Mouse (Mus musculus) ZHBTc4 (cell line): Measurements from ENCODE around the gene Ldlr.
"Not testable (repeated sequence)": the region's sequence is repeated elsewhere in the genome, so short reads cannot be mapped to it uniquely, and the experiment has no call there.

Experiments used
- DNase-seq: peaks from one replicate; pipeline ENCODE4 v3.0.0-alpha.2; 2011; ENCODE audit warnings: low read depth, low spot score

Ldlr gene

DNA sequence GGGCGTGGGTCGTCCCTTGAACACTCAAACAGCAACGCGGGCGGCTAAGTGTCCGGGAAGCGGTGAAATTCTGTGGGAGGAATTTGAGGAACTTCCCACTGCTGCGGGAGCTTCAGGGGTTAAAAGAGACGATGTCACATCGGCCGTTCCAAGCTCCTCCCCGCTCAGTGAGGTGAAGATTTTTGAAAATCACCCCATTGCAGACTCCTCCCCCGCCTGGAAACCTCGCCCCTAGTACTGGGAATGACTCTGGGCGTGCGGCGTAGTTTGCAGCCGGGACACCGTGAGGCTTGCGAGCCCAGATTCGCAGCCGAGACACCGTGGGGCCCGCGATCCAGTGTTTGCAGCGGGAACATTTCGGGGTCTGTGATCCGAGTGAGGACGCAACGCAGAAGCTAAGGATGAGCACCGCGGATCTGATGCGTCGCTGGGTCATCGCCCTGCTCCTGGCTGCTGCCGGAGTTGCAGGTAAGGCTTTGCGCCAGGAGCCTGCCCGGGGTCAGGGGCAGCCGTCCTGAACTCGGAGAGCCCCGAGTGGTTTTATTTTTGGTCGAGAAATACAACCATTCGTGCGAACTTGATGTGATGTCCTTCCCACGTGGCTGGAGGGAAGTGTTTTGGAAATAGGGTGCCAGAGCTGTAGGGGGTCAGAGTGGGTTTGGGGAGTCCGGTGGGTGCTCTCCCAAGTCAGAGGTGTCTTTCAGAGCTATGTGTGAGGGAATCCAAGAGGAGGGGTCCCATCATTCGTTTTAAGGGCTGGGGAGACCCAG lies at the start of gene Ldlr:
Ldlr (plus strand) TSS at position 107 of the 770 bp plus-strand sequence.
- peak; percentile 98 for DNase-seq

- no peak for DNase-seq
These were observed 45.6 kb upstream of the Ldlr start for GRCm38 (mm10) chr9:21677706-21678105.

GRCm38 (mm10) chr9:21680448-21680847 lies 42.8 kb upstream of the Ldlr start:
- no peak for DNase-seq

- peak; percentile 43 for DNase-seq
These were observed 40.5 kb upstream of the Ldlr start for GRCm38 (mm10) chr9:21682827-21683226.

DNA sequence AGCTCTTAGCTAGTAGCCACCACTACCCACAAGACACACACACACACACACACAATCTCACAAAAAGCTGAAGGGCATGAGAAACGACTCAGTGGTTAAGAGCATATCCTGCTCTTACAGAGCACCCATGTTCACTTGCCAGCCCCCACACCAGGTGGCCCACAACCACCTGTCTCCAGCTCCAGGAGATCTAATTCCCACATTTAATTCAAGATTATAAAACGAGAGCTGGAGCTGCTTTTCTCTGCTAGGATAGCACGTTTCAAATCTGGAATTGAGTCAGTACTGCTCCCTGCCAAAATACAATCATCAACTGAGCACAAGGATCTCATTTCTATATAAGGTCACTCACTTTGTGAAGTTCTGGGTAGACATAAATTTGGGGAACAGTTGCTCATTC lies 39.4 kb upstream of the Ldlr start:
- no peak for DNase-seq

GRCm38 (mm10) chr9:21688554-21688953 lies 34.7 kb upstream of the Ldlr start:
- DNase-seq, result no peak

DNA sequence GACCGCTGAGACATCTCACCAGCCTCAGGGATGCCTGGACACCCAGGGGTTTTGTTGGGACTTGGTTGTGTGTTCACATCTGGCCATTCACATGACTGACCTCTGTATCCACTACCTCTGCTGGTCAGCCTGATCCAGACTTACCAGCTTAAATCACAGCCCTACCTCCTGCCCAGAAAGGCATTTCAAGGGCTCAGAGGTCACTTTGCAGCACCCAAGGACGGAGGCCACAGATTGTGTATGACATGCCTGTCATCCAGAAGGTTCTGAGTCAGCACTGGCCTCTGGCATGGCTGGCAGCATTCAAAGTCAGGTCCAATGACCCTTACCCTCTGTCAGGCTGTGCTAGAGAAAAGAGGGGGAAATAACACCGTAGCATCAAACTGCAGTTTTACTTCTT lies 33.3 kb upstream of the Ldlr start:
- no peak for DNase-seq

GRCm38 (mm10) chr9:21691862-21692261 lies 31.4 kb upstream of the Ldlr start:
- peak; percentile 33 for DNase-seq

GRCm38 (mm10) chr9:21692491-21692890 lies 30.8 kb upstream of the Ldlr start:
- no peak for DNase-seq

DNA sequence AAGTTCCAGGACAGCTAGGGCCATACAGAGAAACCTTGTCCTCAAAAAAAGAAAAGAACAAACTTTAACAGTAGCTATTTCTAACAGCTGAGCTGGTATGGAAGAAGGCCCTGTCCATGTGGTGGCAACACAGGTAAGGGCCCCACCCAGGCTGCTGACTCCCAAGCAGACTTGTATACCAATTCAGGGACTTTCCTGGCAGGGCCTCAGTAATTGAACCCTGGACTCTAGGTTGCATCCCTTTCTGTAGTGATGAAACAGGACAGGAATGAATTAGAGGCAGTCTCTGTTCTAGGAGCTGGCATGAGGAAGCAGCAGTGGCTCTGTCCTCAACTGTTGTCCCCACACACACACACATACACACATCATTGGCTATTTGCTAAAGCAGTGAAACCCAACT lies 29.2 kb upstream of the Ldlr start:
- DNase-seq, result no peak

- DNase-seq, result no peak
These were observed 28.0 kb upstream of the Ldlr start for GRCm38 (mm10) chr9:21695229-21695792.

- no peak for DNase-seq
These were observed 26.2 kb upstream of the Ldlr start for GRCm38 (mm10) chr9:21697121-21697520.

DNA sequence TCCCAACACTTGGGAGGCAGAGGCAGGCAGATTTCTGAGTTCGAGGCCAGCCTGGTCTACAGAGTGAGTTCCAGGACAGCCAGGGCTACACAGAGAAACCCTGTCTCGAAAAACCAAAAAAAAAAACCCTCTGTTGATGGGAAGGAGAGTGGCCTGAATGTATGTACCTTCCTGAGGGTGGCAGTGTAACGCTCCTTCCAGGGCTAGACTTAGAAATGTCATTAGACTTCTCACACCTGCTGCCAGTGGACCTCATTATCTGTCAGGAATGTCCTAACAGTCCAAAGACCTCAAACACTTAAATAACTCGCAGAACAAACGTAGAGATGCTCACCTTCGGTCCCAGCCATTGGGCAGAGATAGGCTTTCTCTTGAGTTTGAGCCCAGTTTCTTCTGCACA lies 24.0 kb upstream of the Ldlr start:
- DNase-seq, result not testable (repeated sequence)

DNA sequence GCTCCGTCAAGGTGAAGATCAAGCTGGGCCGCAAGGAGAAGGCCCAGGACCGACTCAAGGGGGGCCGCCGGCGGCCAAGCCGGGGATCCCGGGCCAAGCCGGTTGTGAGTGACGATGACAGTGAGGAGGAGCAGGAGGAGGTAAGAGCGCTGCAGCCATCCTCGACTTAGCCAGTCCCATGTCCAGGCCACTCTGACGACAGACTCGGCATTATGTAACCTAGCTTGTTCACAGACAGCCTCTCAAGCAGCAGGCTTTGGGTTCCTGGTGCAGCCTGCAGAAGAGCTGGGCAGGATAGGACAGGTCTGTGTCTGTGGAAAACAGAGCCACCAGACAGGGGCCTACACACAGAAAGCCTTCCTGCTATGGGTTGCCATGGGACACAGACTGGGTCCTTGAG lies 22.2 kb upstream of the Ldlr start:
- no peak for DNase-seq

DNA sequence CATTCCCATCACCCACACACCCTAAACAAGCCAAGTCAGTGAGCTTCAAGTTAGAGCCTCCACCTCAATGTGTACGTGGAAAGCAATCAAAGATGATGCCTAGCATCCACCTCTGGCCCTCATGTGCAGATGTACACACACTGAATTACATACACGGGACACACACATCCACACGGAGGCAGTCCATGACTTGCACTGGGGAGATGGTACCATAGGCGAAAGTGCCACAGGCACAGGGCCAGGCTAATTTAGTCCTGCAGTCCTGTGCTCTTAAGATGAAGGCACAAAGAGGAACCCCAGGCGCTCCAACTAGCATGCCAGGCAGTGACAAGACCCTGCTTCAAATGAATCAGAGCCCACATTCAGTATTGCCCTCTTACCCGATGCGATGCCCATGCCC lies 19.8 kb upstream of the Ldlr start:
- DNase-seq, result no peak

DNA sequence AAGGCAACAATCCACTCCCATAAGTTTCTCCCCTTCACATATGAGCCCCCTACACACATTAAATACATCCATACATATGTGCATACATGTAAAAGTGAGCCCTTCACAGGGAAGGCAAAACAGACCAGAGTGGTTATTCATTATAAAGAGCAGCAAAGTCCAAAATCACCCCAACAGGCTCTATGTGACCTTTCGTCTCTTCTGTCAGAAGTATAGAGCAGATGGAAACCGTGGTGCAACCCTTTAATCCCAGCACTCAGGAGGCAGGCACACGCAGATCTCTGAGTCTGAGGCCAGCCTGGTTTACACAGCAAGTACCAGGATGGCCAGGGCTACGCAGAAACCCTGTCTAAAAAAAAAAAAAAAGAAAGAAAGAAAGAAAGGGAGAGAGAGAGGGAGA lies 17.2 kb upstream of the Ldlr start:
- DNase-seq, result no peak

DNA sequence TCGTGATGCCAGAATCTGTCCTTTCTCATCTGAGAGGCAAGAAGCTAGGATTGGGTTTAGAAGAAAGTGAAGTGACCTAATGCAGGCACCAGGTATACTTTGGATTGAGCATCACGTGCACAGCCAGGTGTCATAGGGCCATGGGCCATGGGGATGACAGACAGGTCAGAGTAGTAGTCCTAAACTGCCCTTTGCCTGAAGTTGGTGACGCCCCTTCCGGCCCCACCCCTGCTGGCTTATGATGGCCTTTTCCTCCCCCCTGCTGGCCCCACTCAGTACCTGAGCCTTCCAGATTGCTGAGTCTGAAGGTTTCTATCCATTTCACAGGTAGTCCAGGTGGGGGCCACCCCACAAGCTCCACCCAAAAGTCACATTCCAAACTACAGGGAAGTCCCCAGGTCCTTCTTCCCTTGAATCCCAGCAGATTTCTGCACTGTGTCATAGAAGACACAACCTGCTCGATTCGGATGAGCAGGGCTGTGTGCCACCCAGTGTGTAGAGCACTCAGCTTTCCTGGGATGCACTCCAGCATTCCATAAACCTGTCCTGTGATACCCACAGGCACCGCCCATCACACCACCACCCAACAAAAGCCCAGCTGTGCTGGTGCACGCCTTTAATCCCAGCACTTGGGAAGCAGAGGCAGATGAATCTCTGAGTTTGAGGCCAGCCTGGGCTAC lies 16.6 kb upstream of the Ldlr start:
- peak; percentile 64 for DNase-seq

DNA sequence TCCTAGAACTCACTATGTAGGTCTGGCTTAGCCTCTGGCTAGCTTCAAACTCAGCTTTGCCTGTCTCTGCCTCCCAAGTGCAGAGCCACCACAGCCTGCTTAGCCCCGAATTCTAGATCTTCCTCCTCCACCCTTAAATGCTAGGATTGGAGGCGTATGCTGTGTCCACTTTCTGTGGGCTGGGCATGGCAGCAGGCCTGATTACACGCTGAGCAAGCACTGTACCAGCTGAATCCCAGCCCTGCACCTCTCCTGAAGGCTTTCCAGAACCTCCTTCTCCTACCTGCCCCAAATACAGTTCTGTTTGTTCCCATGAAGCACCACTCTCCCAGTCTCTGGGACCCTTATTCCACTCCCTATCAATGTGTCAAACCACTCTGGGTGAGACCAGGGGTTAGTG lies 13.9 kb upstream of the Ldlr start:
- DNase-seq, result no peak

DNA sequence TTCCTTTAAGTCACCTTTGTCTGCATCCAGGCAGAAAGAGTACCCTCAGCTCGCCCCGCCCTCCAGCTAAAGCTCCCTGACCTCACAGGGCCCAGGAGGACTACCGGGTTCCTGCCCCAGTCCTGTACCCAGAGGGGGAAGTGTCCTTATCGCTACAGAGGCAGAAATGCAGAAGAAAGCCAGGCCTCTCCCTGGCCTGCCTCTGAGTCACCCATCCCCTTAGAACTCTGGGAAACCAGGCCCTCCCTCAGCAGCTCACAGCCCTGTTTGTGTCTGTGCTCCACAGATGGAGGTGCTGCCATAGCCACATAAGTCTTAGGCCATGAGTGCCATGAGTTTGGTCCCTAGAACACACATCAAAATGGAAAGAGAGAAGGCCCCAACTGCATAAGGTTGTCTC lies 8.0 kb upstream of the Ldlr start:
- DNase-seq, result no peak

DNA sequence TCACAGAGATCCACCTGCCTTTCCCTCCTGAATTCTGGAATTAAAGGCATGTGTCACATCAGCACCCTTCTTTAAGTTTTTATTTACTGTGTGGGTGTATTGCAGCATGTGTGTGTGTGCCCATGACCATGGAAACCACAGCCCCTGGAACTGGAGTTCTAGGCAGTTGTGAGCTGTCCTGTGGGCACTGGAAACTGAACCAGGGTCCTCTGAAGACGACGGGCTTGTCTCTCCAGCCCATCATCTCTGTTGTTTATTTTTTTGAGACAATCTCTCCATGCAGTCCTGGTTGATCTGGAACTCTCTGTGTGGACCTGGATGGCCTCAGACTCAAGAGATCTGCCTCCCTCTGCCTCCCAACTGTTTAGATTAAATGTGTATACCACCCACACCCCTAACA lies 6.3 kb upstream of the Ldlr start:
- DNase-seq, result no peak

GRCm38 (mm10) chr9:21721036-21721435 lies 2.2 kb upstream of the Ldlr start:
- no peak for DNase-seq

DNA sequence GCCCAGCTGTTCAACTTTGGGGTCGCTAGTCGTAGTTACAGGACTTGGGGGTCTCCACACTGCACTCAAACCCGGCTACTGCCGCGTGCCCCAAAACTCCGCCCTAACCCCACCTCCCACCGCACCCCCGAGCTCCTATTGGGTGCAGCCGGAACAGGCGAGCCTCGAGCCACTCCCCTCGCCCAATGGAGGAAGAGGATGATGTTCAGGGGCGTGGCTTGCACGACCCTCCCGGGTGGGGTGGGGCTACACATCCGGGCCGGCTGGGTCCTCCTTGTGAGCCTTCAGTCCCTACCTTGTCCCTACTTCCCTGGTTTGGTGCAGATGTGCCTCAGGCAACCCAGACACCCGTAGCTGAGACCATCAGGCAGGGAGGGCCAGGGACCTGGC lies 859 bp downstream of the Ldlr start:
- DNase-seq, result peak; percentile 98
